Mouse (Mus musculus) Muller cell, postnatal 12 days (primary cell): ENCODE data around the gene Cdc73.
"Not testable (repeated sequence)": the region's sequence is repeated elsewhere in the genome, so short reads cannot be mapped to it uniquely, and the experiment has no call there.

Experiments used
- DNase-seq: peaks from one replicate; pipeline ENCODE4 v3.0.0-alpha.2; 2015; ENCODE audit errors: inconsistent ontology term

Gene Cdc73

GRCm38 (mm10) chr1:143675734-143676361, 26.8 kb downstream of the Cdc73 start:
- no peak for DNase-seq

- DNase-seq, result not testable (repeated sequence)
These were observed 37.9 kb downstream of the Cdc73 start for GRCm38 (mm10) chr1:143664786-143665185.

GRCm38 (mm10) chr1:143663197-143663596, 39.5 kb downstream of the Cdc73 start:
- DNase-seq, result no peak

- DNase-seq, result no peak
These were observed 49.0 kb downstream of the Cdc73 start for GRCm38 (mm10) chr1:143653646-143654045.

GRCm38 (mm10) chr1:143650317-143650716, 52.4 kb downstream of the Cdc73 start:
- no peak for DNase-seq

- no peak for DNase-seq
These were observed 56.5 kb downstream of the Cdc73 start for GRCm38 (mm10) chr1:143646219-143646618.

- no peak for DNase-seq
These were observed 57.3 kb downstream of the Cdc73 start for GRCm38 (mm10) chr1:143645386-143645785.

- peak; percentile 56 for DNase-seq
These were observed 58.5 kb downstream of the Cdc73 start for GRCm38 (mm10) chr1:143644221-143644620.

GRCm38 (mm10) chr1:143640650-143641407, 61.9 kb downstream of the Cdc73 start, which contains the start of gene B3galt2:
B3galt2 (plus strand) TSS chr1:143640664.
- peak; percentile 46 for DNase-seq

GRCm38 (mm10) chr1:143632854-143633587, 69.7 kb downstream of the Cdc73 start:
- DNase-seq, result no peak

- DNase-seq, result no peak
These were observed 70.3 kb downstream of the Cdc73 start for GRCm38 (mm10) chr1:143632361-143632760.

- DNase-seq, result no peak
These were observed 71.4 kb downstream of the Cdc73 start for GRCm38 (mm10) chr1:143631337-143631736.

GRCm38 (mm10) chr1:143622634-143623033, 80.1 kb downstream of the Cdc73 start:
- no peak for DNase-seq

GRCm38 (mm10) chr1:143621930-143622329, 80.8 kb downstream of the Cdc73 start:
- no peak for DNase-seq

GRCm38 (mm10) chr1:143619760-143620159, 82.9 kb downstream of the Cdc73 start:
- DNase-seq, result peak; percentile 78

- DNase-seq, result no peak
These were observed 89.8 kb downstream of the Cdc73 start for GRCm38 (mm10) chr1:143612901-143613300.

GRCm38 (mm10) chr1:143608911-143609310, 93.8 kb downstream of the Cdc73 start:
- no peak for DNase-seq

- no peak for DNase-seq
These were observed 105.8 kb downstream of the Cdc73 start for GRCm38 (mm10) chr1:143596864-143597263.

- no peak for DNase-seq
These were observed 125.7 kb downstream of the Cdc73 start for GRCm38 (mm10) chr1:143576824-143577543.

- peak; percentile 42 for DNase-seq
These were observed 144.5 kb downstream of the Cdc73 start for GRCm38 (mm10) chr1:143558235-143558634.

- DNase-seq, result no peak
These were observed 147.2 kb downstream of the Cdc73 start for GRCm38 (mm10) chr1:143555533-143555932.

- no peak for DNase-seq
These were observed 148.1 kb downstream of the Cdc73 start for GRCm38 (mm10) chr1:143554621-143555020.
